Mouse (Mus musculus) stomach, embryonic 14.5 days (tissue): ENCODE data around the gene Nexn. TPM values are rescaled to one million over a fixed set of nuclear protein-coding genes. Genes with fewer than 3 reads are reported as not detected.
"Not testable (repeated sequence)": the region's sequence is repeated elsewhere in the genome, so short reads cannot be mapped to it uniquely, and the experiment has no call there.

ENCODE experiments used
- ATAC-seq: fragments of 200-750 bp; cut with Nextera tagmentation; 2 replicates; pipeline ENCODE4 v1.8.0; 2017; ENCODE audit warnings: low read depth, moderate TSS enrichment; ENCODE audit not compliant: insufficient number of reproducible peaks, insufficient read depth, low FRiP score
- H3K27ac ChIP-seq: fragments of 300-500 bp; sonication (generic); 2 replicates; pipeline ENCODE4 v1.5.1; 2014; ENCODE audit warnings: mild to moderate bottlenecking, low read length, moderate library complexity, mixed read lengths
- H3K27me3 ChIP-seq: fragments of 300-500 bp; sonication (generic); 2 replicates; pipeline ENCODE4 v1.6.1; 2014; ENCODE audit warnings: low read length, control low read depth, mixed read lengths; ENCODE audit not compliant: control insufficient read depth, insufficient read depth
- H3K36me3 ChIP-seq: fragments of 300-500 bp; sonication (generic); 2 replicates; pipeline ENCODE4 v1.6.1; 2014; ENCODE audit warnings: mild to moderate bottlenecking, control low read depth, low read length, moderate library complexity, mixed read lengths; ENCODE audit not compliant: control insufficient read depth, insufficient read depth
- H3K4me1 ChIP-seq: fragments of 300-500 bp; sonication (generic); 2 replicates; pipeline ENCODE4 v1.6.1; 2014; ENCODE audit warnings: low read length, control low read depth, mixed read lengths; ENCODE audit not compliant: control insufficient read depth, insufficient read depth
- H3K4me2 ChIP-seq: fragments of 300-500 bp; sonication (generic); replicated peaks from 2 replicates; pipeline ENCODE4 v1.6.1; 2014; ENCODE audit warnings: low read depth, low read length, control low read depth
- H3K4me3 ChIP-seq: fragments of 300-500 bp; sonication (generic); 2 replicates; pipeline ENCODE4 v1.5.1; 2014; ENCODE audit warnings: low read depth, low read length, control low read depth
- H3K9ac ChIP-seq: fragments of 300-500 bp; sonication (generic); replicated peaks from 2 replicates; pipeline ENCODE4 v1.6.1; 2014; ENCODE audit warnings: low read depth, mild to moderate bottlenecking, control low read depth, low read length, moderate library complexity, mixed read lengths
- H3K9me3 ChIP-seq: fragments of 300-500 bp; sonication (generic); 2 replicates; pipeline ENCODE4 v1.6.1; 2016; ENCODE audit warnings: low read depth, low read length, control low read depth; ENCODE audit not compliant: control insufficient read depth
- WGBS: fragments of 180-500 bp; shearing (Covaris S2); extraction: QIAGEN DNeasy Blood & Tissue Kit; methylation state at CpG from one replicate; pipeline ENCODE4 v1.1.7; 2014; 5-methylcytosine and 5-hydroxymethylcytosine counted together
- polyA plus RNA-seq: library from polyadenylated mRNA; unstranded; fragments of >200 nt; fragmentation: Nextera tagmentation; extraction: Ambion mirVana; gene quantifications from 2 replicates; pipeline ENCODE4 v1.2.1, GENCODE M21; 2014

Gene Nexn
- 35.3 and 47.8 TPM in 2 replicates for polyA plus RNA-seq

DNA sequence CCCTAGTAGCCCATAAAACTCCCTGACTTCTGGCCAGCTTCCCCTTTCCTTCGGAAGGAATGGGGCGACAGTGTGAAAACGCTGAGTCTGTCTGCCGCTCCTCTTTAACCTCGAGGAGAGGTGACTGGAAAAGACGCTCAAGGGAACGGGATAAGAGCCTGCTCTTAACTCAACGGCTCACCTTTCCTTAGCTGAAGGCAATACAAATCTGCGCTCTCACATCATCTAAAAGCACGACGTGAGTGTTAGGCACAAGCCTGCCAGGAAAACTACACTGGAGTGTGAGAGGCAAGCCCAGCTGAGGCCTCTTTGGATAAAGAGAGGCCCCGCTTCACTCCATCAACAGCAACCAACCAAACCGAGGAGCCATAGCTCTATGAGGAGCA lies at the start of gene Nexn:
Gene Nexn (minus strand): TSS at position 315 of the 386 bp plus-strand sequence.
- 3% methylated on average over 13 of the region's 13 CpGs for WGBS
- H3K9ac ChIP-seq, result peak within 1 kb of the TSS; percentile 63
- H3K4me1 ChIP-seq, result peaks cover 13% of the 10 kb centered on the region; the same call in 1 of the 2 replicates
- no peak; the same call in 1 of the 2 replicates for ATAC-seq
- no peaks in the 10 kb centered on the region for H3K9me3 ChIP-seq
- no peaks in the 10 kb centered on the region for H3K27me3 ChIP-seq
- no peaks in the 10 kb centered on the region for H3K36me3 ChIP-seq
- H3K4me2 ChIP-seq, result peak within 1 kb of the TSS; percentile 91
- H3K4me3 ChIP-seq, result peak within 1 kb of the TSS; percentile 57
- H3K27ac ChIP-seq, result peak within 1 kb of the TSS; percentile 83

DNA sequence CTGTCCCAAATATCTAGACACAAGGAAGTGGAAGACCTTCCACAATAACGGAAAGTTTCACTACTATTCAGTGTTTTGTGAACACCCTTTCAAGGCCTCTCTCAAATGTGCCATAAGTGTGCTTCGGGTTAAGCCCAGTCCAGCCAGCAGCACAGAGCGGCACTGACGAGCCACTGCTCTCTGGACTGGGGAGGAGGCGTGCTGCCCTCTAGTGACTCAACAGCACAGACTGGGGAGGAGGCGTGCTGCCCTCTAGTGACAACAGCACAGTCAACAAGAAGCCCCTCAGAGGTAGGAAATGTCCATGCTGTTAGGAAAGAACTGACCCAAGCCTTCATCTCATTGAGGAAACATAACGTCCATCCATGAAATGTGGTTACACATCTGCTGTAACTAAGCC lies 49.5 kb upstream of the Nexn start:
- peak; percentile 90 for ATAC-seq
- 8% methylated on average over 7 of the region's 7 CpGs for WGBS

DNA sequence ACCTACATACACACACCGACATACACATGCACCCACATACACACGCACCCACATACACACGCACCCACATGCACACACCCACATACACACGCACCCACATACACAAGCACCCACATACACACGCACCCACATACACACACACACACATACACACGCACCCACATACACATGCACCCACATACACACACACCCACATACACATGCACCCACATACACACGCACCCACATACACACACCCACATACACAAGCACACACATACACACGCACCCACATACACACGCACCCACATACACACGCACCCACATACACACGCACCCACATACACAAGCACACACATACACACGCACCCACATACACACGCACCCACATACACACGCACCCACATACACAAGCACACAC lies 48.5 kb upstream of the Nexn start:
- not testable (repeated sequence) for H3K9ac ChIP-seq, ATAC-seq, H3K4me1 ChIP-seq, H3K27ac ChIP-seq, H3K4me2 ChIP-seq, H3K27me3 ChIP-seq, H3K9me3 ChIP-seq, H3K4me3 ChIP-seq, H3K36me3 ChIP-seq
- 79% methylated on average over 14 of the region's 14 CpGs for WGBS

More for the DNA sequence above, 49.5 kb upstream of the Nexn start:
- Histone ChIP-seq H3K4me1 (no peaks in the 10 kb centered on the region), H3K27ac (no peak overlapping the region), H3K27me3 (no peaks in the 10 kb centered on the region), H3K9me3 (no peaks in the 10 kb centered on the region), H3K4me3 (no peak overlapping the region), H3K9ac (no peak overlapping the region), H3K36me3 (no peaks in the 10 kb centered on the region; the same call in none of the 2 replicates), H3K4me2 (no peak overlapping the region)

DNA sequence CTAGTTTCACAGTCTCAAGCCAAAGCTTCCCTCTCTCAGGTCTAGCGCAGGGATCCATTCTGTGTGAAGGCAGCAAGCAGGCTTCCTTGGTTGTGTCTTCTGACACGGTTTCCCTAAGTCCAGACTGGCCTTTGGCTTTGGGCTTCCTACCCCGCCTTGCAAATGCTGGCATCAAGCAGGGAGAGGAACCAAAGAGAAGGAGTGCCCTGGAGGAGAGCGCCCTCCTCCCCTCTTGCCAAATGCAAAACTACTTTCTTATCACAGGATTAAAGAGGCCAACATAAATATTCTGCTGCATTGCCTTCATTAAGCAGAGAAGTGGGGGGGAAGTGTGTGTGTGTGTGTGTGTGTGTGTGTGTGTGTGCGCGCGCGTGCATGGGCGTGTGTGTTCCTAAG lies 43.1 kb upstream of the Nexn start:
- H3K27ac ChIP-seq, result peak overlapping the region; percentile 90
- no peak overlapping the region for H3K9ac ChIP-seq
- H3K9me3 ChIP-seq, result no peaks in the 10 kb centered on the region
- no peak overlapping the region for H3K4me2 ChIP-seq
- peaks cover 17% of the 10 kb centered on the region for H3K4me1 ChIP-seq
- ATAC-seq, result peak; percentile 21; the same call in 1 of the 2 replicates
- no peaks in the 10 kb centered on the region; the same call in 1 of the 2 replicates for H3K36me3 ChIP-seq
- H3K4me3 ChIP-seq, result no peak overlapping the region
- 76% methylated on average over 9 of the region's 9 CpGs for WGBS
- no peaks in the 10 kb centered on the region for H3K27me3 ChIP-seq

DNA sequence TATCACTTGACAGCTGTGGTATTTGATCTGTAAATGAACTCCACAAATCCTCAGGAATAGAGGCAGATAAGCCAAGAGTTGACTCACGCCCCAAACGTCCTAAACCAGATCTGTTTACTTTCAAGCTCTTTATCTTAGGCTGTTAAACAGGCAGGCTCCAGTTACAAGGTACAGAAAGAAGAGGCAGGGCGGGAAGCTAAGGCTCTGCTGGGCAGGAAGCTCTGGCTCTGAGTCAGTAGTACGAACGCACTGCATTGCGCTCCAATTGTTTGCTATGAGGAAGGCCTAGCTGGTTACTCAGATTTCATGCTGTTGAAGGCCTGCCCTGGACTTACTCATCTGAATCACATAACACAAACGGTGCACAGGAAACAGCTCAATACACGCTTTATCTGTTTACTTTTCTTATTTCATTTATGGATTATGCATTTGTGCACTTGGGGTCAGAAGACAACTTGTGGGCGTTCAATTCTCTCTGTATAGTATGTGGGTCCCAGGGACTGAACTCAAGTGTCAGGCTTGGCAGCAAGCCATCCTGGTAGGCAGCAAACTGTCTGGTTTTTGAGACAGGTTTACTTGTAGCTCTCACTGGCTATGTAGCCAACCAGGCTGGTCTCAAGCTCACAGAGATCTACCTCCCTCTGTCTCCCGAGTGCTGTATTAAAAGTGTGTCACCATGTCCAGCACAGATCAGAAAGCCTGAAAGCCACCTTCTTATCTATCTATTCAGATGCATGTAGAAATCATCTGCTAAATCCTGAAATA lies 42.5 kb upstream of the Nexn start:
- H3K36me3 ChIP-seq, result no peaks in the 10 kb centered on the region; the same call in 1 of the 2 replicates
- H3K27me3 ChIP-seq, result no peaks in the 10 kb centered on the region
- peak; percentile 91 for ATAC-seq
- H3K27ac ChIP-seq, result peak overlapping the region; percentile 90
- no peaks in the 10 kb centered on the region for H3K9me3 ChIP-seq
- WGBS, result 13% methylated on average over 10 of the region's 10 CpGs
- H3K9ac ChIP-seq, result no peak overlapping the region
- peaks cover 22% of the 10 kb centered on the region for H3K4me1 ChIP-seq
- H3K4me2 ChIP-seq, result no peak overlapping the region
- H3K4me3 ChIP-seq, result no peak overlapping the region

DNA sequence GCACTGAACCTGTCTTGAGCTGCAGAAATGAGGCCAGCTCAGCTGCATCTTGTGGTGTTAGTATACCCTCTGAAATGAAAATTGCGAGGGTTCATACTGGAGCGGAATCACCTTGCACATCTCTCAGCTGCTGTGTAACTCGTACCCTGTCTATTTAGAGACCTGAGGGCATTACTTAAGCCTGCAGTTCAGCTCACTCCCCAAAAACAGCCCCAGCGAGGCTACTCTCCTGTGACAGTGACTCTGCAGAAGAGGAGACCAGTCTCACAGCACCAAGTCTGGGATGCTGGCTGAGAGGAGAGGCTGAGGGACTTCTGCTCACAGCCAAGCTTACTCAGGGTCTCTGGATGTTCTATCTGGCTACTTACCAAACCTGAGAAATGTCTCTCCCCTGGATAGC lies 39.8 kb upstream of the Nexn start:
- peaks cover 28% of the 10 kb centered on the region for H3K4me1 ChIP-seq
- WGBS, result 88% methylated on average over 4 of the region's 4 CpGs
- no peaks in the 10 kb centered on the region for H3K9me3 ChIP-seq
- no peak for ATAC-seq
- H3K36me3 ChIP-seq, result no peaks in the 10 kb centered on the region
- H3K27ac ChIP-seq, result no peak overlapping the region
- H3K27me3 ChIP-seq, result no peaks in the 10 kb centered on the region
- H3K4me3 ChIP-seq, result no peak overlapping the region
- no peak overlapping the region for H3K9ac ChIP-seq
- H3K4me2 ChIP-seq, result no peak overlapping the region

DNA sequence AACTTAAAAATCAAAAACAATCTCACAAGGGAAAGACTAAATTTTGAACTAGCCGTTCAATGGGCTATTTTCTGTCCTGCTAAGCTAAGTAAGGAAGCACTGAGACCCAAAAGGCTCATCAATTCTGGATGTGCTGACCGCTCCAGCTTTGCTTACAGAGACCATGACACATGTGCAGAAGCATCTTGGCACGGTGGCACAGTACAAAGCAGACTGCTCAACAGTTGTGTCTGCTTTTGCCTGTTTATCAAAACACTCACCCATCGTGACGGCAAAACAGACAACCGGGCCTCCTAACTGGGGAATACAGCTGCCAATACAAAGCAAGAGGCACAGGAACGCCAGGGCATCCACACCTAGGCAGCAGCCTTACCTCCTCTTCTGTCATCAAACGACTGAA lies 38.9 kb upstream of the Nexn start:
- Histone ChIP-seq H3K9ac (no peak overlapping the region), H3K36me3 (no peaks in the 10 kb centered on the region), H3K27ac (no peak overlapping the region), H3K27me3 (no peaks in the 10 kb centered on the region), H3K9me3 (no peaks in the 10 kb centered on the region), H3K4me1 (peaks cover 27% of the 10 kb centered on the region), H3K4me3 (no peak overlapping the region), H3K4me2 (no peak overlapping the region)
- 72% methylated on average over 8 of the region's 8 CpGs for WGBS
- no peak for ATAC-seq

DNA sequence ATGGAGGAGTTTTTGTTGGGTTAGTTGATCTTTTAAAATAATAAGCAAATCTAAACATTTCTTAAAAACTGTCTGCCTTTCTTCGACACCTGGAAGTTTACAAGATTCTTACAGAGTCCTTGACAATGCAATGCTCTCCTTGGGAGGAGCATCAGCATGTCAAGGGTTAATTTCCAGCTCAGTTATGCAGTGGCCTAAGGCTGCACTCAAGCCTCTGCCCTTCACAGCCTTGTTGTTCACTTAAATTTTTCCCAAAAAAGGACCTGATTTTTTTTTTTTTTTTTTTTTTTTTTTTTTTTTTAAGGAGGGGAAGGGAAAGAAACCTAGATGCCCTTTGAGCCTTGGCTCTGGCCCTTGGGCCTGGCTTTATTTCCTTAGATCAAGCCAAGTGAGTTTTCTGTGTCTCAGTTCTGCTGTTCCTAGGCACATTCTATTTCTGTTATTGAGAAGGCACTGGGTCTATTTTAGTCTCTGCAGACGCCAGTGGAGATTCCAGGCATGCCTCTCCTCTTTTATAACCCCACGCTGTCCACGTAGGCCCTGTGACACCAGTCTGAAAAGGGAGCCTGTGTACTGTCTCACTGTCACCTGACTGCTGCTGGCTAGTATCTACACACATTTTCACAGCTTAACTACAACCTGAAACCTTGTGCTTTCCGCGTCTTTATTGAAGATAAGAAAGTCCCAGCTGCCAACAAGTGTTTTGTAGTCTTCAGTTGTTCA lies 38.1 kb upstream of the Nexn start:
- no peaks in the 10 kb centered on the region for H3K27me3 ChIP-seq
- H3K9me3 ChIP-seq, result no peaks in the 10 kb centered on the region
- no peak overlapping the region for H3K4me2 ChIP-seq
- no peak for ATAC-seq
- peak overlapping the region; percentile 34; the same call in 1 of the 2 replicates for H3K27ac ChIP-seq
- no peak overlapping the region for H3K9ac ChIP-seq
- H3K4me1 ChIP-seq, result peaks cover 20% of the 10 kb centered on the region
- H3K36me3 ChIP-seq, result no peaks in the 10 kb centered on the region
- 31% methylated on average over 6 of the region's 6 CpGs for WGBS
- no peak overlapping the region for H3K4me3 ChIP-seq
